Mouse (Mus musculus) cerebellum, adult 2 months (tissue): ENCODE measurements around the gene Fig4.

ENCODE experiments used
- CTCF ChIP-seq: fragments of 200-500 bp; IDR thresholded peaks from 2 replicates; pipeline ENCODE4 v1.5.1; 2011; ENCODE audit warnings: low read depth, mild to moderate bottlenecking, control low read depth, low read length, moderate library complexity, borderline replicate concordance; ENCODE audit not compliant: insufficient read depth
- POLR2A ChIP-seq: fragments of 200-500 bp; IDR thresholded peaks from 2 replicates; pipeline ENCODE4 v1.6.1; 2011; ENCODE audit warnings: low read length, control low read depth, borderline replicate concordance; ENCODE audit not compliant: insufficient read depth

GRCm38 (mm10) chr10:41245028-41245427 lies 58.0 kb downstream of the Fig4 start:
- TF ChIP-seq POLR2A (no peak), CTCF (no peak)
